Mouse (Mus musculus) G1E (cell line): ENCODE results near the gene Gabrg3. TPM values are rescaled to one million over a fixed set of nuclear protein-coding genes. Genes with fewer than 3 reads are reported as not detected.

Source experiments
- ATAC-seq: 2 replicates; pipeline ENCODE4 v1.8.0; 2016; ENCODE audit warnings: mild to moderate bottlenecking; ENCODE audit not compliant: insufficient number of reproducible peaks, poor library complexity, low FRiP score, severe bottlenecking; ENCODE audit errors: extremely low read depth
- DNase-seq: peaks from one replicate; pipeline ENCODE4 v3.0.0; 2012; ENCODE audit warnings: low spot score
- H3K27me3 ChIP-seq: 2 replicates; pipeline ENCODE4 v1.6.1; 2012; ENCODE audit warnings: mild to moderate bottlenecking, low read length, inconsistent platforms; ENCODE audit not compliant: insufficient read depth
- H3K36me3 ChIP-seq: replicated peaks from 2 replicates; pipeline ENCODE3; 2012; ENCODE audit warnings: mild to moderate bottlenecking, inconsistent platforms
- H3K4me1 ChIP-seq: 2 replicates; pipeline ENCODE4 v1.6.1; 2012; ENCODE audit warnings: low read depth, low read length, inconsistent platforms, mixed read lengths; ENCODE audit not compliant: insufficient read depth
- H3K4me3 ChIP-seq: 2 replicates; pipeline ENCODE4 v1.5.1; 2012; ENCODE audit warnings: low read depth, mild to moderate bottlenecking, inconsistent platforms, low read length, moderate library complexity, mixed read lengths
- H3K9me3 ChIP-seq: replicated peaks from 2 replicates; pipeline ENCODE4 v1.6.1; 2012; ENCODE audit warnings: inconsistent platforms
- CTCF ChIP-seq: IDR thresholded peaks from 2 replicates; pipeline ENCODE4 v1.5.1; 2012; ENCODE audit warnings: low read depth, low read length, inconsistent platforms, mixed read lengths
- GATA1 ChIP-seq: IDR thresholded peaks from 2 replicates; pipeline ENCODE4 v1.6.1; 2012; ENCODE audit warnings: borderline replicate concordance, low read length, inconsistent platforms, mixed read lengths
- GATA2 ChIP-seq: IDR thresholded peaks from 2 replicates; pipeline ENCODE4 v1.6.1; 2012; ENCODE audit warnings: low read depth, low read length, inconsistent platforms, borderline replicate concordance
- POLR2AphosphoS5 ChIP-seq: IDR thresholded peaks from 2 replicates; pipeline ENCODE4 v1.6.1; 2012; ENCODE audit warnings: low read depth, low read length, inconsistent platforms; ENCODE audit not compliant: insufficient replicate concordance
- TAL1 ChIP-seq: conservative IDR thresholded peaks from 2 replicates; pipeline ENCODE4 v1.6.1; 2012; ENCODE audit warnings: low read depth, low read length, inconsistent platforms, mixed read lengths
- polyA plus RNA-seq: library from polyadenylated mRNA; stranded (reverse); fragments of >175 nt; gene quantifications from 2 replicates; pipeline ENCODE4 v1.2.3, GENCODE M21; 2012
- total RNA-seq, 2 experiments: library from RNA; stranded (forward) in 1 of 2; stranded (reverse) in 1 of 2; fragments of 200-1000 nt in 1 of 2; fragments of >200 nt in 1 of 2; fragmentation: Nextera tagmentation in 1 of 2; gene quantifications; 2 replicates each; pipeline ENCODE4 v1.2.3; 2014 to 2017

Gabrg3 gene
- total and polyA plus RNA-seq, 3 experiments = 0.27 TPM; not detected in 2

DNA sequence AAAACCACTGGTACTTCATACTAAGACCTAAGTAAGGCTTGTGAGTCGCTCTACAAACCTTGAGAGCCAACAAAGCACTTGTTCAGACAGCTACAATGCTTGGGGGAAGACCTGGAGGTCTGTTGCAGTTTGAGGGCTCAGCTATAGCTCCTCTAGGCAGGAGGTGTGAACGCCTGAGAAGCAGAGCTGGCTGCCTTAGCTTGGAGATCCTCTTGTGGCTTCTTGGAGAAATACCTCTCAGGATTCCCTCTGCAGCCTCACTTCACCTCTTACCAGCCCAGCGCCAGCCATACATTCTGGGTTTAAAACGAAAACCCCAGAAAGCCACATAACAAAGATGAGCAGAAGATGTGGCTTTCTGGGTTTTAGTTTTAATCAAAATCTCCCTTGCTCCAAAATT, 3.1 kb upstream of the Gabrg3 start:
- Histone ChIP-seq H3K36me3 (no peaks in the 10 kb centered on the region), H3K27me3 (no peaks in the 10 kb centered on the region), H3K4me3 (no peak overlapping the region), H3K9me3 (peaks cover 15% of the 10 kb centered on the region), H3K4me1 (no peaks in the 10 kb centered on the region)
- DNase-seq = no peak
- no peak for ATAC-seq
- no peak for TF ChIP-seq GATA2
- TF ChIP-seq CTCF = no peak
- no peak for TF ChIP-seq GATA1
- no peak for TF ChIP-seq TAL1
- no peak for TF ChIP-seq POLR2AphosphoS5

DNA sequence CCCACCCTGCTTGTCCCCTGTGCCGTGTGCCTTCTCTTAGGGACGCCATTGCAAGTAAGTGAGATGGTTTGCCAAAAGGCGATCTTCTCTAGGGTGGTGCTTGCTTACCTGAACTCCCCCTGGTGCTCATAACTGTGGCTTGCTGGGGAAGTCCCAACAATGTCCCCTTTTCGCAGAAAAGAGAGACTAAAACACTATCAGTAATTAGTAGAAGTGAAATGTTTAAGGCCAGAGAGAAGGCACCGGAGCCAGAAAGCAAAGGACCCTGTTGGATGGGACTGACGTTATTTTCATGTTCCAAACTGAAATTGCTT, 310 bp upstream of the Gabrg3 start:
- TF ChIP-seq GATA2 (no peak), GATA1 (no peak), POLR2AphosphoS5 (no peak)
- no peak for ATAC-seq
- H3K4me3 ChIP-seq = no peak overlapping the region
- H3K27me3 ChIP-seq = no peaks in the 10 kb centered on the region
- H3K4me1 ChIP-seq = no peaks in the 10 kb centered on the region
- no peaks in the 10 kb centered on the region for H3K36me3 ChIP-seq
- peaks cover 22% of the 10 kb centered on the region for H3K9me3 ChIP-seq
- DNase-seq = no peak

DNA sequence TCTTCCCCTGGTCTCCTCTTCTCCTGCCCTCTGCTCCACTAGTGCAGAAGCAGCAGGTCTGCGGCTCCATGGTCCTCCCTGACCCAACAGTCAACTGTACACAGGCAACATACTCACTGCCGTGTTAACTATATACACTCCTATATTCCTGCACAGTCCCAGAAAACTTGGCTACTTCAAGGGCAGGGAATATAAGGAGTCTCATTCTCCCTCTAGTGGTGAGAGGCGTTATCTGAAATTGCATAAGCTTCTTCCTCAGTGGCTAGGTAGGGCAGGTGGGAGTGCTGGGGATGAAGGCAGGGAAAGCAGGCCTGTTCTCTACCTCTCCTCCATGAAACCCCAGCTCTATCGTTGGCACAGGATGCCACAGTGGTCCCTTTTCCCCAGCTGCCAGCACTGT, 2.9 kb downstream of the Gabrg3 start:
- Histone ChIP-seq H3K36me3 (no peaks in the 10 kb centered on the region), H3K4me1 (no peaks in the 10 kb centered on the region), H3K27me3 (no peaks in the 10 kb centered on the region), H3K9me3 (peaks cover 21% of the 10 kb centered on the region), H3K4me3 (no peak overlapping the region)
- TF ChIP-seq POLR2AphosphoS5 (no peak), GATA1 (no peak), CTCF (no peak), GATA2 (no peak), TAL1 (no peak)
- DNase-seq (no peak), ATAC-seq (no peak)

DNA sequence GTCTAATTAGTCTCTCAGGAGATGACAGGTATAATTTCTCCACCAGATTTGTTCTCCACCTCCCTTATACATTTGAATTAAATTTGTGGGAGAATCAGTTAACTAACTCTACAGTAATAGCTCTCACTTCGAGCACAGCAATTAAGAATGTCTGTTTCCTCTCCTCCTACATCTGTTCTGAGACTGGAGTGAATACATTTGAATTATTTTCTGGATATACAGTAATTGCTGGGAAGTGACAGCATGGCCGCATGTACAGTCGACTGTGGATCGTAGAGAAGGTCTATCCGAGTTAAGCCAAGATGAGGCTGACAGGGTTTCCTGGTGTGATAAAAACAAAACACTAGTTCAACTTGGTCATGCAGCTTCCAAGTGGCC, 21.0 kb downstream of the Gabrg3 start:
- Histone ChIP-seq H3K36me3 (no peaks in the 10 kb centered on the region), H3K4me1 (no peaks in the 10 kb centered on the region), H3K27me3 (no peaks in the 10 kb centered on the region), H3K4me3 (no peak overlapping the region), H3K9me3 (peaks cover 6% of the 10 kb centered on the region)
- DNase-seq (no peak), ATAC-seq (no peak)
- TF ChIP-seq TAL1 (no peak), CTCF (no peak), GATA2 (no peak), POLR2AphosphoS5 (no peak), GATA1 (no peak)

DNA sequence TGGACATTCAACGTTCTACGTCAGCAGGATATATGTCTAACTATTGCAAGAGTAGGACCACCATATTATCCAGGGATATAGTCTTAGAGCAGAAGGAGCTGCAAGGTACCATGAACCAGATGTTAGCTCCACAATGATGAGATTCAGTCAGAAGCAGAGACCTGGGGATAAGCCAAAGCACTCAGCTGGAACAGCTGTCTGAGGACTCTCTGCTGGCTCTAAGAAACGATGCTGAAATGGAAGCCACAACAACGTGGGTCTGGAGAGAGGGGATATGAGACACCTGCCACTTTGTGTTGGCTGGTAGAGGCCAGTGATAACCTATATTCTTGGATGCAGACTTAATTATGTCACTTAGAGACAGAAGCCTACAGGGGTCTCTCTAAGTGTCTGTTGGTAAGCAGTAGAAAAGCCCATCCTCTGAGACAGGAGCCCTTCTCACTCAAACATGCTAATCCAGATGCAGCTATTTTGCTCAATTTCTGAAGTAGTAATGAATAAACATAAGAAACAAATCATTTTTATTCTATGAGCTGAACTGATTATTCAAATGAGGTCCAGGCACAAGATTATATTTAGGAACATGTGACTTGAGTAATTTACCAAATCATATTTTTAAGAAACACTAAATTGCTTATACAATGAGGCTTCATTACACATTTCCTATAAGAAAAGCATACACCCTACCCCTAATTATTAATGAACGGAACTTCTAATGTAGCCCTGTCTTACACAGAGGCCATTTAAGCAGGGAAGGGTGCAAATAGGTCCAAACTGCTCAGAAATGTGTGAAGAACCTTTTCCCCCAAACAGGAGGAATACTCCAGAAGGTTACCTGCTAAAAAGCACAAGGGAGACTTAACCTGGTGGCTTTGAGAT, 21.6 kb downstream of the Gabrg3 start:
- Histone ChIP-seq H3K9me3 (peaks cover 6% of the 10 kb centered on the region), H3K4me1 (no peaks in the 10 kb centered on the region), H3K27me3 (no peaks in the 10 kb centered on the region), H3K36me3 (no peaks in the 10 kb centered on the region), H3K4me3 (no peak overlapping the region)
- ATAC-seq (no peak), DNase-seq (no peak)
- TF ChIP-seq POLR2AphosphoS5 (no peak), CTCF (no peak), GATA2 (no peak), GATA1 (no peak), TAL1 (no peak)

DNA sequence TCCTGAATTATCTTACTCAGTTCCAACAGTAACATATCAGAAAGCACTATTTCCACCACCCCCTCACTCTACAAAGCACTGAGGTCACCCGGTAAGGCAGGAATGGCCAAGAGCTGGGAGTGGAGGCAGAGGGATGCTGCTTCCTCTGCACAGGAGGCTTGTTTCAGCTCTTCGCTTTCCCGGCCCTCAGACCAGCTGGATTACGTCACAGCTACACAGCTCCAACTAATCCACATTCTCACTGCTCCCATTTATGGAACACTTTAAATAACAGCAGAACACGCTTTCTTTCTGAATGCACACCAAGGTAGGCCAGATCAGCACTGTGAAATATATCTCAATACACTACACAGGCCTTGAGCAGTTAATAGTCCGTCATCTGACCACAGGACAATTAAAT, 23.2 kb downstream of the Gabrg3 start:
- H3K27me3 ChIP-seq = no peaks in the 10 kb centered on the region
- DNase-seq (no peak), ATAC-seq (no peak)
- H3K4me1 ChIP-seq = no peaks in the 10 kb centered on the region
- H3K36me3 ChIP-seq = no peaks in the 10 kb centered on the region
- peaks cover 6% of the 10 kb centered on the region for H3K9me3 ChIP-seq
- TF ChIP-seq GATA1 (no peak), CTCF (no peak), POLR2AphosphoS5 (no peak), TAL1 (no peak), GATA2 (no peak)
- no peak overlapping the region for H3K4me3 ChIP-seq
